In the genomic region with DNA sequence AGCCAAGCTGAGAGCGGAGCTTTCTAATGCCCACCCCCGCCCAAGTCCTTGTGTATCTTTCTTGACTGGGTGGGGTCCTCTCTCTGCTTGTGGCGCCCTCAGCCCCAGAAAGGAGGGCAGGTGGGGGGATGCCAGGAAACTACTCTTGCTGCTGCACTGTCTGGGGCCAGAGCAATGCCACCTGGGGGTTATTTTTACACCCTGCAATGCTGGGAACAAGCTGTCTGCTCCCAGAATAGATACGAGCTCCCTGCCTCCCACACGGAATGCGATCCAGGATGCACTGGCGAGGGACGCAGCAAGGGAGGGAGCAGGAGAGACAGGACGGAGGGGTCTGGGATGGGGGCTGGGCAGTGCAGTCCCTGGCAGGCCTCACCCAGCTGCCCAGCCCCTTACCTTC, we compare ENCODE assay signal across 10 mouse cellular contexts. TPM values are rescaled to one million over a fixed set of nuclear protein-coding genes. Genes with fewer than 3 reads are reported as not detected.
DNase-seq lines count a peak whose midpoint lies in the region; ATAC-seq and TF ChIP-seq lines count a peak whose summit lies in the region.
"Had no signal": no experiment of that assay in that cellular context is flagged by ENCODE, and none has a peak within 500 bp of the region (broad histone marks: within the 10 kb centered on the region; RNA-seq: fewer than 3 reads in every experiment).

No protein-coding gene starts in this region.

- no peaks in the 10 kb centered on the region for H3K27me3 ChIP-seq in forebrain, postnatal 0 days (ENCODE audit: insufficient read depth, low read length)
- H3K27me3 ChIP-seq in forebrain, embryonic 12.5 days = no peaks in the 10 kb centered on the region
- H3K27me3 ChIP-seq: lung, embryonic 15.5 days had no signal

- 79% methylated on average over 9 of the region's 9 CpGs for WGBS in forebrain, postnatal 0 days
- 91% methylated on average over 9 of the region's 9 CpGs for WGBS in forebrain, embryonic 12.5 days

- H3K4me1 ChIP-seq in forebrain, postnatal 0 days (ENCODE audit: insufficient read depth) = peaks cover 9% of the 10 kb centered on the region
- peaks cover 24% of the 10 kb centered on the region for H3K4me1 ChIP-seq in forebrain, embryonic 12.5 days

- H3K4me2 ChIP-seq in forebrain, postnatal 0 days (ENCODE audit: low read depth) = no peak overlapping the region
- no peak overlapping the region for H3K4me2 ChIP-seq in forebrain, embryonic 12.5 days
- H3K4me2 ChIP-seq: lung, embryonic 15.5 days had no signal

- H3K9ac ChIP-seq in forebrain, postnatal 0 days = no peak overlapping the region
- H3K9ac ChIP-seq in forebrain, embryonic 12.5 days = no peak overlapping the region
- H3K9ac ChIP-seq: lung, embryonic 15.5 days had no signal

- no peak overlapping the region for H3K4me3 ChIP-seq in forebrain, postnatal 0 days (ENCODE audit: low read depth, low read length)
- H3K4me3 ChIP-seq in forebrain, embryonic 12.5 days (replicated peaks) = no peak overlapping the region
- H3K4me3 ChIP-seq: lung, embryonic 15.5 days had no signal

- ATAC-seq in forebrain, postnatal 0 days = no peak
- no peak for ATAC-seq in forebrain, embryonic 12.5 days (ENCODE audit: low FRiP score)
- ATAC-seq in CD4-positive, CD25-positive, alpha-beta regulatory T cell, adult 4 months = no peak

- peak; percentile 19 for DNase-seq in forebrain, postnatal 0 days
- DNase-seq in frontal cortex, postnatal 14 days (ENCODE audit: low spot score in 2 of 2) = peak; percentile 57 to 75
- DNase-seq in heart, postnatal 14 days = peak; percentile 44 to 65
- DNase-seq in right cerebral cortex, adult 2 months (ENCODE audit: low spot score in 2 of 2) = peak; percentile 82
- DNase-seq in thymus, postnatal 14 days = no peak
- DNase-seq in thymus, postnatal 36 days = no peak
- DNase-seq: kidney, adult 9 months had no signal

- intact Hi-C loops in heart, postnatal 14 days (cut with DNase I) = no loop called here

- no peaks in the 10 kb centered on the region for H3K9me3 ChIP-seq in forebrain, postnatal 0 days (ENCODE audit: low read length)
- H3K9me3 ChIP-seq in forebrain, embryonic 12.5 days = no peaks in the 10 kb centered on the region
- H3K9me3 ChIP-seq: lung, embryonic 15.5 days had no signal

- H3K27ac ChIP-seq in forebrain, postnatal 0 days (ENCODE audit: low read depth, low read length) = no peak overlapping the region
- no peak overlapping the region for H3K27ac ChIP-seq in forebrain, embryonic 12.5 days
- H3K27ac ChIP-seq: lung, embryonic 15.5 days had no signal

- no peak for TF ChIP-seq CTCF in forebrain, postnatal 0 days (IDR thresholded peaks at IDR 0.05; ENCODE audit: low read depth)

- peaks cover 49% of the 10 kb centered on the region for H3K36me3 ChIP-seq in forebrain, postnatal 0 days (ENCODE audit: insufficient read depth)
- peaks cover 60% of the 10 kb centered on the region for H3K36me3 ChIP-seq in forebrain, embryonic 12.5 days (replicated peaks)

RNA-seq across cellular contexts. Expression of a gene that starts 2.8 kb away (rescaled TPM):
- 231 and 250 TPM in 2 replicates for total RNA-seq in forebrain, postnatal 0 days (2014; rRNA removed)
- 242 and 258 TPM in 2 replicates for polyA plus RNA-seq in forebrain, postnatal 0 days (2015; fragmentation: Nextera tagmentation; extraction: Ambion mirVana)
- polyA plus RNA-seq in forebrain, embryonic 12.5 days (2016; fragmentation: Nextera tagmentation; extraction: Ambion mirVana) = 185 and 188 TPM in 2 replicates
- total RNA-seq in heart, postnatal 14 days (2021) = 10 to 100 TPM; 57.5 to 61.6 TPM
- polyA plus RNA-seq in CD4-positive, CD25-positive, alpha-beta regulatory T cell, adult 4 months (2017; shearing (Covaris generic)) = 10 to 100 TPM; 51.4 to 62.3 TPM

RNA-seq across cellular contexts. Expression of a gene that starts 24.3 kb away (rescaled TPM):
- 22.9 and 435 TPM in 2 replicates for total RNA-seq in forebrain, postnatal 0 days (2014; rRNA removed)
- polyA plus RNA-seq in forebrain, postnatal 0 days (2015; fragmentation: Nextera tagmentation; extraction: Ambion mirVana) = 7.7 and 8.2 TPM in 2 replicates
- polyA plus RNA-seq in forebrain, embryonic 12.5 days (2016; fragmentation: Nextera tagmentation; extraction: Ambion mirVana) = 0.60 and 0.83 TPM in 2 replicates
- total RNA-seq in heart, postnatal 14 days (2021) = under 1 TPM; 0.36 to 0.68 TPM
- 1 to 10 TPM in 1 of 2 experiments, under 1 TPM in 1; 0.22 to 1.3 TPM for polyA plus RNA-seq in CD4-positive, CD25-positive, alpha-beta regulatory T cell, adult 4 months (2017; shearing (Covaris generic))

RNA-seq across cellular contexts. Expression of a gene that starts 45.9 kb away (rescaled TPM):
- 110 and 116 TPM in 2 replicates for total RNA-seq in forebrain, postnatal 0 days (2014; rRNA removed)
- 69.1 and 89.7 TPM in 2 replicates for polyA plus RNA-seq in forebrain, postnatal 0 days (2015; fragmentation: Nextera tagmentation; extraction: Ambion mirVana)
- polyA plus RNA-seq in forebrain, embryonic 12.5 days (2016; fragmentation: Nextera tagmentation; extraction: Ambion mirVana) = 86.9 and 88.2 TPM in 2 replicates
- total RNA-seq in heart, postnatal 14 days (2021) = 10 to 100 TPM; 25.5 to 26.3 TPM
- 10 to 100 TPM in 1 of 2 experiments, 1 to 10 TPM in 1; 9.7 to 17.7 TPM for polyA plus RNA-seq in CD4-positive, CD25-positive, alpha-beta regulatory T cell, adult 4 months (2017; shearing (Covaris generic))

RNA-seq across cellular contexts. Expression of a gene that starts 46.7 kb away (rescaled TPM):
- 0.52 and 1.5 TPM in 2 replicates for total RNA-seq in forebrain, postnatal 0 days (2014; rRNA removed)
- 0.58 and 0.85 TPM in 2 replicates for polyA plus RNA-seq in forebrain, postnatal 0 days (2015; fragmentation: Nextera tagmentation; extraction: Ambion mirVana)
- 0.18 and 0.19 TPM in 2 replicates for polyA plus RNA-seq in forebrain, embryonic 12.5 days (2016; fragmentation: Nextera tagmentation; extraction: Ambion mirVana)
- total RNA-seq in heart, postnatal 14 days (2021) = not detected
- polyA plus RNA-seq in CD4-positive, CD25-positive, alpha-beta regulatory T cell, adult 4 months (2017; shearing (Covaris generic)) = under 1 TPM; 0.16 to 0.18 TPM

Comparison
In these comparisons a context has a peak if more than half of its experiments do, and no peak if none do; other contexts are left out.
1. DNase-seq: peak in forebrain, postnatal 0 days (single experiment), frontal cortex, postnatal 14 days (2 of 2), heart, postnatal 14 days (2 of 2) and right cerebral cortex, adult 2 months (2 of 2); none in thymus, postnatal 14 days (single experiment) and thymus, postnatal 36 days (0 of 2).